Mouse (Mus musculus): ENCODE data around the gene Ldlrad2. TPM values are rescaled to one million over a fixed set of nuclear protein-coding genes. Genes with fewer than 3 reads are reported as not detected.
A peak's percentile ranks its signal among the peaks of the same experiment; 100 is the strongest.
"Not testable (repeated sequence)": the region's sequence is repeated elsewhere in the genome, so short reads cannot be mapped to it uniquely, and the experiment has no call there.

Gene Ldlrad2
- polyA plus RNA-seq, 1 experiment: not detected

DNA sequence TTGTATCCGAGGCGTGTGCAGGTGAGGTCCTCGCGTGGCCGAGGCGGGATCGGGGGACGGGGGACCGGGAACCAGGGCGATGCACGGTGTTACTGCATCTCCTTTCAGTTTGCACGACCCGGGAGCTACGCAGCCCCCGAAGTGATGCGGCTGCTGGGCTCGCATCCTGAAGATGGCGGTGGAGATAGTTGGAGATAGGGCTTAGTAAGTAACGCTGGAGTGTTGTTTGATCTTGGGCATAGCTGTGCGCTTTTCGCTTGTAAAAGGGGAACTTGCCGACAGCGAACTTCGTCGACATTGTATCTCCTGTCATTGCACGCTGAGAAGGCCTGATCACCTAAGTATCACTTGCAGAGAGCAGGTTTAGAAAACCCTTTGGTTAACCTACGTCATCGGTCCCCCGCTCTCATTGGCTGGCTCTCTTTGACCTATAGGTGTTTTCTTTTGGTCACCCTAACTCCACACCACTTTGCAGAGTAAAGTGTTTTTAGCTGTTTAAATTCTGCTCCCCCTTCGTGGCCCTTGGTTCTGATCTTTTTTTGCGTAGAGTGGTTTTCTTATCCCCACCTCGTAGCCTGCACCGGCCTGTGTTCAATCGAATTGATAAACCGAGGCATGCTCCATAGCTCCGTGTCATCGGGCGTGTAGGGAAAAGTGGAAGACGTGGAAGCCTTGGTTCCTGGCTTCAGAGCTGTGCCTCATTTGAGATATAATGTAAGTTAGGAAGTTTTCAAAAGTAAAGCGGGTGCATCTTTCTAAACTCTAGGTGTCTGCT is 20.3 kb upstream of the Ldlrad2 start:
- no peak for TF ChIP-seq CTCF (IDR thresholded peaks at IDR 0.05; ENCODE audit: borderline replicate concordance, insufficient read depth, low read length)
- peak; percentile 45 for TF ChIP-seq POLR2A (IDR thresholded peaks at IDR 0.05; ENCODE audit: low read depth, low read length)
- 0 out of 2 replicates have a peak, but pooled peaks cover 2% of the 10 kb centered on the region for H3K4me1 ChIP-seq (ENCODE audit: control insufficient read depth, insufficient read depth, low read length)
- H3K4me3 ChIP-seq (ENCODE audit: insufficient read depth, low read length): peak overlapping the region; percentile 89
- peak overlapping the region; percentile 49 for H3K27ac ChIP-seq (ENCODE audit: insufficient read depth, low read length)

DNA sequence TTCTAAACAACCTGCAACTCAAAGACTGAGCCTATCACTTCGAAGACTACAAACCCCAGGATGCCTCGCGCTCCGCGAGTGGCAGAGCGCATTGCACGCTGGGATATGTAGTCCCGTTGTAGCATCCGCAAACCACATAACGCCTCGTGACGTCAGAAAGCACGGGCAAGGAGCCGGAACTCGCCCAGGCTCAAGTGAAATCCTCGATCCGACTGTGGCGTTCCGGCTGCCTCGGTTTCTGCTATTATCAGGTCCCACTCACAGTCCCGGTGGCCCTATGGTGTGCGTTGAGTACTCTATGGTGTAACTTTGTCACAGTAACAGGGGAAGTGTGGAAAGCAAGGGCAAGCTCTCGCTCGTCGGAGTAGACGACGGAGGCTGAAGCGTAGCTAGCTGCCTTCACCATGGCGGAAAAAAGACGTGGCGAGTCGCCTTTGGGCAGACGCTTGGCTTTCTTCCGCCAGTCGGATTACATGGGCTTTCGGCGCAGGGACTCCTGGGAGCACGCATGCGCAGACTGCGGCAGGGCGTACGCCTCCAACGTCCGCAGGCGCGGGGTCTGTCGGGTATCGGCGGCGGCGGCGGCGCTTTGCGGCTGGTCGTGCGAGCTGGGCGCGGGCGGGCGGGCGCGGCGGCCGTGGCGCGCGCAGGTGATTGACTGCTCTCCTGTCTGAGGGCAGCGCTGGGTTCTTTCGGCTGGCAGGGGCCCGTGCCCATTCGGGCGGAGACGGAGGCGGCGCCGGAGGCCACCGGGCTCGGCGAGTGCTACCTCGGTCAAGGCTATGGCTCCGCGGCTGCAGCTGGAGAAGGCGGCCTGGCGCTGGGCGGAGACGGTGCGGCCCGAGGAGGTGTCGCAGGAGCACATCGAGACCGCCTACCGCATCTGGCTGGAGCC is 19.5 kb upstream of the Ldlrad2 start, which contains the start of gene Usp48:
Gene Usp48 (plus strand): TSS at position 155 of the 895 bp plus-strand sequence.
- Histone ChIP-seq H3K4me1 (ENCODE audit: control insufficient read depth, insufficient read depth, low read length) (0 out of 2 replicates have a peak, but pooled peaks cover 2% of the 10 kb centered on the region), H3K27ac (ENCODE audit: insufficient read depth, low read length) (peak within 1 kb of the TSS; percentile 97), H3K4me3 (ENCODE audit: insufficient read depth, low read length) (peak within 1 kb of the TSS; percentile 89)
- TF ChIP-seq CTCF (IDR thresholded peaks at IDR 0.05; ENCODE audit: borderline replicate concordance, insufficient read depth, low read length) (no peak), POLR2A (IDR thresholded peaks at IDR 0.05; ENCODE audit: low read depth, low read length) (peak; percentile 85)

DNA sequence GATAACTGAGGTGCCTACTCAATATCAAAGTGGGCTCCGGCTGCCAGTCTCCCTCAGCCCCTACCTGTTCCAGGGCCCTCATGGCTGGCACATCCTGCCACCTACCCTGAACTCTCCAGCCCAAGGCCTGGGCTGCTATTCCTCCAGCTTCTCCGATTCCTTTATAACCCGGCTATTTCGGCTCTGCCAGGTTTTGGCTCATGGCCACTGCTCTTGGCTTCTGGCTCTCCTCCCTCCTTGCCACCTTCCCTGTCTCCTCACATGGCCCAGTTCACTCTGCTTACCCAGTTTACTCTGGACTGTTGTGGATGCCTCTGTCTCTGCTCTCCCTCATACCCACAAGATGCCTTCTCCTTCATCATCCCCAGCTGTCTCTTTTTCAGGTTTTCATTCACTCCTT is 16.6 kb upstream of the Ldlrad2 start:
- no peak overlapping the region for H3K27ac ChIP-seq (ENCODE audit: insufficient read depth, low read length)
- 0 out of 2 replicates have a peak, but pooled peaks cover 2% of the 10 kb centered on the region for H3K4me1 ChIP-seq (ENCODE audit: control insufficient read depth, insufficient read depth, low read length)
- TF ChIP-seq POLR2A (IDR thresholded peaks at IDR 0.05; ENCODE audit: low read depth, low read length) (no peak), CTCF (IDR thresholded peaks at IDR 0.05; ENCODE audit: borderline replicate concordance, insufficient read depth, low read length) (no peak)
- no peak overlapping the region for H3K4me3 ChIP-seq (ENCODE audit: insufficient read depth, low read length)

DNA sequence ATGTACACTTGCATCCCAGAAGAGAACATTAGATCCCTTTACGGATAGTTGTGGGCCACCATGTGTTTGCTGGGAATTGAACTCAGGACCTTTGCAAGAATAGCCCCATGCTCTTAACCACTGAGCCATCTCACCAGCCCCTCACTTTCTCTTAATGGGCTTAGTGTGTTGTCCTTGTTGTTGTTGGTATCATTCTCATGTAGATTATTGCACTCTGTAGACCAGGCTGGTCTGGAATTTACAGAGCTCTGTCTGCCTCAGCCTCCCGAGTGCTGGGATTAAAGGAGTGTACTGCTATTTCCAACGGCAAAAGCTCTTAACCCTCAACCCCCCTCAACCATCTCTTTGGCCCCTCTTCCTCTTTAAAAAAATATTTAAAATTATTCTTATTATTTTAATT is 15.2 kb upstream of the Ldlrad2 start:
- no peak for TF ChIP-seq CTCF (IDR thresholded peaks at IDR 0.05; ENCODE audit: borderline replicate concordance, insufficient read depth, low read length)
- TF ChIP-seq POLR2A (IDR thresholded peaks at IDR 0.05; ENCODE audit: low read depth, low read length): no peak
- H3K4me3 ChIP-seq (ENCODE audit: insufficient read depth, low read length): no peak overlapping the region
- no peak overlapping the region for H3K27ac ChIP-seq (ENCODE audit: insufficient read depth, low read length)
- no peaks in the 10 kb centered on the region for H3K4me1 ChIP-seq (ENCODE audit: control insufficient read depth, insufficient read depth, low read length)

DNA sequence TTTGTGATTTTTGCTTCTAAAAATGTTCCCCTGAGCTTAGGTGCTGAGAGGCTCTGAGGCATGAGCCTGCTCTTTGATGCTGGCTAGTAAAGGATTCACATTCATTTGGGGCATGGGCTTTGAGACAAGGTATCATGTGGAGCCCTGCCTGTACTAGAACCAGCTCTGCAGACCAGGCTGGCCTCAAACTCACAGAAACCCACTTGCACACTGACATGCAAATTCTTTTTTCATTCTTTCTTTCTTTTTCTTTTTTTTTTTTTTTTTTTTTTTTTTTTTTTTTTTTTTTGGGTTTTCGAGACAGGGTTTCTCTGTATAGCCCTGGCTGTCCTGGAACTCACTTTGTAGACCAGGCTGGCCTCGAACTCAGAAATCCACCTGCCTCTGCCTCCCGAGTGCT is 14.7 kb upstream of the Ldlrad2 start:
- not testable (repeated sequence) for H3K4me1 ChIP-seq (ENCODE audit: control insufficient read depth, insufficient read depth, low read length); H3K27ac ChIP-seq (ENCODE audit: insufficient read depth, low read length)

DNA sequence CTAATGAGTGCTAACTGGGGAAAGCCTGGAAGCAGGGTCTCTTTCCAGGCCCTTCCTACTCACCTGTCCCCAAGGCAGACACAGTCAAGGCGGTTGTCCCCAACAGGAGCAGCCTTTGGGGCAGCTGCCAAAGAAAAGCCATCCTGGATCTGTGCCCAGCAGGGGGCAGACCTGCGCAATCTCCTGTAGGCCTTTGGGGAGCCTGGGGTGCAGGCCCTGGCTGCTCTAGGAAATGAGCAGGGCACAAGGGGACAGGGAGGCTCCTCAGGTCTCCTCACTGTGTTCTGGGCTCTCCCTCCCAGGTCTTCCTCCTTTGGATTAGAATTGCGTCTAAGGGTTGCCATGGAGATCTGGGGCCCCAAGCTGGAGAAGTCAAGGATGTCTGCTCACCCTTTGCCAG is 7.4 kb upstream of the Ldlrad2 start:
- Histone ChIP-seq H3K4me1 (ENCODE audit: control insufficient read depth, insufficient read depth, low read length) (no peaks in the 10 kb centered on the region), H3K27ac (ENCODE audit: insufficient read depth, low read length) (no peak overlapping the region), H3K4me3 (ENCODE audit: insufficient read depth, low read length) (no peak overlapping the region)
- TF ChIP-seq POLR2A (IDR thresholded peaks at IDR 0.05; ENCODE audit: low read depth, low read length): no peak
- no peak for TF ChIP-seq CTCF (IDR thresholded peaks at IDR 0.05; ENCODE audit: borderline replicate concordance, insufficient read depth, low read length)

More for the DNA sequence above, 14.7 kb upstream of the Ldlrad2 start:
- H3K4me3 ChIP-seq (ENCODE audit: insufficient read depth, low read length): not testable (repeated sequence)

DNA sequence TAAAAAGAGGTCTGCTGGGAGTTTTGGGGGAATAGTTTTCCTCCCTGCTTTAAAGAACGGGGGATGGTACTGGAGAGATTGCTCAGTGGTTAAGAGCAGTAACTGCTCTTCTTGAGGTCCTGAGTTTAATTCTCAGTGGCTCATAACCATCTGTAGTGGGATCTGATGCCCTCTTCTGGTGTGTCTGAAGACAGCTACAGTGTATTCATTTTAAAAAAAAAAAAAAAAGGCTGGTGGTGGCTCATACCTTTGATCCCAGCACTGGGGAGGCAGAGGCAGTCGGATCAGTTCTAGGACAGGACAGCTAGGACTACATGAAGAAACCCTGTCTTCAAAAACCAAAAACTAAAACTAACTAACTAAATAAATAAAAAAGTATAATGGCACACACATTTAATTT is 5.9 kb upstream of the Ldlrad2 start:
- no peak for TF ChIP-seq POLR2A (IDR thresholded peaks at IDR 0.05; ENCODE audit: low read depth, low read length)
- no peak for TF ChIP-seq CTCF (IDR thresholded peaks at IDR 0.05; ENCODE audit: borderline replicate concordance, insufficient read depth, low read length)

DNA sequence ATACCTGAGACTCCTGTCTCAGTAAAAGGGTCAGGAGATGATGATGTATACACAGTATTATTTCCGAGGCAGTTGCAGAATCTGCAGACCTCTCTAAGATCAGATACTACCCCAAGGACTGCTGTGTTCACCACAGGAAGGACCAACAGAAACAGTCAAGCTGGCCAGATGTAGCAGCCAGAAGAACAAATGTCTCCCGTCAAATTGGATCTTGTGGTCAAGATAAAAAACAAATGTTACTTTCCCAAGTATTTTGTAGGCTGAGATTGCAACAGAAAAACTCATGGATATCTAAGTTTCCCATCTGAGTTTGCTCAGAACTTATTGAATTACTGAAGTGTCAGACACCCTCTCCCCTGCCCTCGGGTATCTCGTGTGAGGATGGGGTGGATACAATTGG is 5.4 kb upstream of the Ldlrad2 start:
- TF ChIP-seq CTCF (IDR thresholded peaks at IDR 0.05; ENCODE audit: borderline replicate concordance, insufficient read depth, low read length) (no peak), POLR2A (IDR thresholded peaks at IDR 0.05; ENCODE audit: low read depth, low read length) (no peak)
- Histone ChIP-seq H3K4me3 (ENCODE audit: insufficient read depth, low read length) (no peak overlapping the region), H3K27ac (ENCODE audit: insufficient read depth, low read length) (no peak overlapping the region), H3K4me1 (ENCODE audit: control insufficient read depth, insufficient read depth, low read length) (no peaks in the 10 kb centered on the region)

More for the DNA sequence above, 5.9 kb upstream of the Ldlrad2 start:
- Histone ChIP-seq H3K4me1 (ENCODE audit: control insufficient read depth, insufficient read depth, low read length) (no peaks in the 10 kb centered on the region), H3K27ac (ENCODE audit: insufficient read depth, low read length) (no peak overlapping the region), H3K4me3 (ENCODE audit: insufficient read depth, low read length) (no peak overlapping the region)

DNA sequence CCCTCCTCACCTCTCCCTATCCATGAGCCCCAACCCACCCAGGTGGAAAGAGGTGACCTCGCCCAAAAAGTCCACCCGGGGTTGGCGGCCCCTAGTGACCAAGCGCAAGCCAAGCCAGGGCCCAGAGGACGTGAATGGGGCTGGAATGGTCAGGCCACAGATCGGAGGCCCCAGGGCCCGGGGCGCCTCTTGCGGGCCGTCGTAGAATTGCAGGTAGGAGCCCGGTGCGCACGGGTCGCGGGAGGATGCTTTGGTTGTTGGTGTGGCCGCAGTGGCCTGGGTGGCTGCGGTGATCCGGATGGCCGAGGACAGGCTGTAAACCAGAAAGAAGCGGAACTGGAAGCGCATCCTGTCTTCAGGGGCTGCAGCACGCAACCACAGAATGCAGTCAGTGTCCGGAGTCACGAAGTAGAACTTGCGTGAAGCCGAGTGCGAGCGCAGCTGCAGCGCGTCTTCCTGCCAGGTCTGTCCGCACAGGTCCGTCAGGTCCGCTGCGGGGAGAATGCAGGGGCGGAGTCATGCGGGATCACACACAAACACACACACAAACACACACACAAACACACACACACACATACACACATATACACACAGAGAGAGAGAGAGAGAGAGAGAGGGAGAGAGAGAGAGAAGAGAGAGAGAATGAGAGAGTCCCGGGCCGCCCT is 3.9 kb upstream of the Ldlrad2 start:
- no peak overlapping the region for H3K4me3 ChIP-seq (ENCODE audit: insufficient read depth, low read length)
- H3K27ac ChIP-seq (ENCODE audit: insufficient read depth, low read length): no peak overlapping the region
- TF ChIP-seq CTCF (IDR thresholded peaks at IDR 0.05; ENCODE audit: borderline replicate concordance, insufficient read depth, low read length): 0 out of 2 replicates have a peak, but pooled peaks have one; percentile 15
- no peak for TF ChIP-seq POLR2A (IDR thresholded peaks at IDR 0.05; ENCODE audit: low read depth, low read length)

More for the DNA sequence above, 3.9 kb upstream of the Ldlrad2 start:
- no peaks in the 10 kb centered on the region for H3K4me1 ChIP-seq (ENCODE audit: control insufficient read depth, insufficient read depth, low read length)

Data from embryonic fibroblast, embryonic 13.5 days (primary cell).